Mouse (Mus musculus) liver, postnatal 0 days (tissue): ENCODE measurements at regions not wholly inside any gene's neighbourhood (a gene's known extent, or its start where the extent isn't known, plus 50 kb on each side); places are given as distances from the start of the nearest gene placed in this dataset.

Experiments
- ATAC-seq: fragments of 200-750 bp; cut with Nextera tagmentation; 2 replicates; pipeline ENCODE4 v1.8.0; 2017; ENCODE audit warnings: mild to moderate bottlenecking, moderate library complexity
- DNase-seq: peaks from one replicate; pipeline ENCODE4 v3.0.0-alpha.2; 2016
- H3K27ac ChIP-seq: fragments of 300-500 bp; sonication (generic); 2 replicates; pipeline ENCODE4 v1.5.1; 2014; ENCODE audit warnings: antibody characterized with exemption, moderate library complexity, mild to moderate bottlenecking, low read depth
- H3K27me3 ChIP-seq: fragments of 300-500 bp; sonication (generic); 2 replicates; pipeline ENCODE4 v1.6.1; 2014; ENCODE audit warnings: low read length, control low read depth, mixed read lengths; ENCODE audit not compliant: insufficient read depth
- H3K36me3 ChIP-seq: fragments of 300-500 bp; sonication (generic); replicated peaks from 2 replicates; pipeline ENCODE4 v1.6.1; 2014; ENCODE audit warnings: mild to moderate bottlenecking, control low read depth, low read length, moderate library complexity, mixed read lengths; ENCODE audit not compliant: insufficient read depth
- H3K4me1 ChIP-seq: fragments of 300-500 bp; sonication (generic); 2 replicates; pipeline ENCODE4 v1.6.1; 2014; ENCODE audit warnings: antibody characterized with exemption, mild to moderate bottlenecking, control low read depth; ENCODE audit not compliant: insufficient read depth
- H3K4me2 ChIP-seq: fragments of 300-500 bp; sonication (generic); 2 replicates; pipeline ENCODE4 v1.6.1; 2014; ENCODE audit warnings: low read depth, mild to moderate bottlenecking, low read length, moderate library complexity, mixed read lengths
- H3K4me3 ChIP-seq: fragments of 300-500 bp; sonication (generic); 2 replicates; pipeline ENCODE4 v1.5.1; 2014; ENCODE audit warnings: low read depth, low read length
- H3K9ac ChIP-seq: fragments of 300-500 bp; sonication (generic); replicated peaks from 2 replicates; pipeline ENCODE4 v1.6.1; 2014; ENCODE audit warnings: mild to moderate bottlenecking, moderate library complexity
- H3K9me3 ChIP-seq: fragments of 300-500 bp; sonication (generic); 2 replicates; pipeline ENCODE4 v1.6.1; 2016; ENCODE audit warnings: mild to moderate bottlenecking, control low read depth, low read length, mixed read lengths
- CTCF ChIP-seq: sonication (generic); IDR thresholded peaks from 2 replicates; pipeline ENCODE4 v1.5.1; 2016; ENCODE audit warnings: antibody characterized with exemption, low read depth
- EP300 ChIP-seq: IDR thresholded peaks from 2 replicates; pipeline ENCODE4 v1.6.1; 2016; ENCODE audit warnings: antibody characterized with exemption, low read depth, mild to moderate bottlenecking
- WGBS: fragments of 180-500 bp; shearing (Covaris S2); extraction: QIAGEN DNeasy Blood & Tissue Kit; methylation state at CpG from one replicate; pipeline ENCODE4 v1.1.7; 2014; ENCODE audit not compliant: insufficient replicate concordance; 5-methylcytosine and 5-hydroxymethylcytosine counted together

GRCm38 (mm10) chr9:49973974-49974495 is 175.3 kb upstream of the Ncam1 start:
- no peak for DNase-seq

GRCm38 (mm10) chr9:49969429-49969828 is 170.7 kb upstream of the Ncam1 start:
- Histone ChIP-seq H3K4me2 (no peak overlapping the region), H3K4me1 (no peaks in the 10 kb centered on the region), H3K27ac (no peak overlapping the region), H3K4me3 (no peak overlapping the region), H3K9ac (no peak overlapping the region), H3K27me3 (no peaks in the 10 kb centered on the region), H3K36me3 (no peaks in the 10 kb centered on the region), H3K9me3 (no peaks in the 10 kb centered on the region)
- TF ChIP-seq CTCF (no peak), EP300 (no peak)
- DNase-seq: no peak
- WGBS: 74% methylated on average over 6 of the region's 6 CpGs
- ATAC-seq: no peak

More at GRCm38 (mm10) chr9:49973974-49974495, 175.3 kb upstream of the Ncam1 start:
- Histone ChIP-seq H3K9ac (no peak overlapping the region), H3K27me3 (no peaks in the 10 kb centered on the region), H3K4me3 (no peak overlapping the region), H3K9me3 (no peaks in the 10 kb centered on the region), H3K27ac (no peak overlapping the region), H3K4me1 (no peaks in the 10 kb centered on the region), H3K4me2 (no peak overlapping the region), H3K36me3 (no peaks in the 10 kb centered on the region)
- WGBS: 74% methylated on average over 5 of the region's 5 CpGs
- ATAC-seq: no peak
- TF ChIP-seq CTCF: no peak
- TF ChIP-seq EP300: no peak

GRCm38 (mm10) chr9:49964666-49965065 is 165.9 kb upstream of the Ncam1 start:
- no peak overlapping the region for H3K27ac ChIP-seq
- DNase-seq (no peak), ATAC-seq (no peak)
- H3K9ac ChIP-seq: no peak overlapping the region
- no peaks in the 10 kb centered on the region for H3K4me1 ChIP-seq
- H3K36me3 ChIP-seq: no peaks in the 10 kb centered on the region
- 53% methylated on average over 4 of the region's 4 CpGs for WGBS
- no peaks in the 10 kb centered on the region for H3K9me3 ChIP-seq
- no peak for TF ChIP-seq CTCF
- no peak for TF ChIP-seq EP300
- no peak overlapping the region for H3K4me3 ChIP-seq
- H3K4me2 ChIP-seq: no peak overlapping the region
- no peaks in the 10 kb centered on the region for H3K27me3 ChIP-seq

- no peak for TF ChIP-seq CTCF
- H3K4me1 ChIP-seq: no peaks in the 10 kb centered on the region
- no peaks in the 10 kb centered on the region for H3K9me3 ChIP-seq
- no peak overlapping the region for H3K27ac ChIP-seq
- ATAC-seq (no peak), DNase-seq (no peak)
- WGBS: 84% methylated on average over 8 of the region's 8 CpGs
- H3K4me2 ChIP-seq: no peak overlapping the region
- no peak overlapping the region for H3K9ac ChIP-seq
- no peak overlapping the region for H3K4me3 ChIP-seq
- no peaks in the 10 kb centered on the region for H3K27me3 ChIP-seq
- no peaks in the 10 kb centered on the region for H3K36me3 ChIP-seq
Measured at GRCm38 (mm10) chr9:49962561-49963071, 163.9 kb upstream of the Ncam1 start.

GRCm38 (mm10) chr9:49961965-49962364 is 163.2 kb upstream of the Ncam1 start:
- no peak for ATAC-seq
- H3K27ac ChIP-seq: no peak overlapping the region
- 47% methylated on average over 3 of the region's 3 CpGs for WGBS
- no peaks in the 10 kb centered on the region for H3K4me1 ChIP-seq
- no peaks in the 10 kb centered on the region for H3K36me3 ChIP-seq
- H3K4me2 ChIP-seq: no peak overlapping the region
- no peak for DNase-seq
- TF ChIP-seq EP300: no peak
- no peak for TF ChIP-seq CTCF
- H3K9me3 ChIP-seq: no peaks in the 10 kb centered on the region
- H3K9ac ChIP-seq: no peak overlapping the region
- no peaks in the 10 kb centered on the region for H3K27me3 ChIP-seq
- H3K4me3 ChIP-seq: no peak overlapping the region

- no peaks in the 10 kb centered on the region for H3K27me3 ChIP-seq
- H3K27ac ChIP-seq: no peak overlapping the region
- H3K9ac ChIP-seq: no peak overlapping the region
- H3K4me3 ChIP-seq: no peak overlapping the region
- ATAC-seq: no peak
- H3K4me1 ChIP-seq: no peaks in the 10 kb centered on the region
- 73% methylated on average over 5 of the region's 5 CpGs for WGBS
- no peak for DNase-seq
- H3K4me2 ChIP-seq: no peak overlapping the region
- no peaks in the 10 kb centered on the region for H3K9me3 ChIP-seq
- H3K36me3 ChIP-seq: no peaks in the 10 kb centered on the region
- TF ChIP-seq EP300 (no peak), CTCF (no peak)
Measured at GRCm38 (mm10) chr9:49961329-49961728, 162.6 kb upstream of the Ncam1 start.

- no peaks in the 10 kb centered on the region for H3K36me3 ChIP-seq
- no peak overlapping the region for H3K4me2 ChIP-seq
- H3K4me3 ChIP-seq: no peak overlapping the region
- no peaks in the 10 kb centered on the region for H3K27me3 ChIP-seq
- H3K27ac ChIP-seq: no peak overlapping the region
- DNase-seq (no peak), ATAC-seq (no peak)
- WGBS: 67% methylated on average over 10 of the region's 10 CpGs
- TF ChIP-seq EP300: no peak
- no peak for TF ChIP-seq CTCF
- H3K9ac ChIP-seq: no peak overlapping the region
- H3K9me3 ChIP-seq: no peaks in the 10 kb centered on the region
- no peaks in the 10 kb centered on the region for H3K4me1 ChIP-seq
Measured at GRCm38 (mm10) chr9:49959987-49960386, 161.3 kb upstream of the Ncam1 start.
